Mouse (Mus musculus): ENCODE measurements around the gene Atp11c. TPM values are rescaled to one million over a fixed set of nuclear protein-coding genes. Genes with fewer than 3 reads are reported as not detected.

Gene Atp11c
- total RNA-seq, 2 experiments from 2014 or later = 8.2 to 8.9 TPM

DNA sequence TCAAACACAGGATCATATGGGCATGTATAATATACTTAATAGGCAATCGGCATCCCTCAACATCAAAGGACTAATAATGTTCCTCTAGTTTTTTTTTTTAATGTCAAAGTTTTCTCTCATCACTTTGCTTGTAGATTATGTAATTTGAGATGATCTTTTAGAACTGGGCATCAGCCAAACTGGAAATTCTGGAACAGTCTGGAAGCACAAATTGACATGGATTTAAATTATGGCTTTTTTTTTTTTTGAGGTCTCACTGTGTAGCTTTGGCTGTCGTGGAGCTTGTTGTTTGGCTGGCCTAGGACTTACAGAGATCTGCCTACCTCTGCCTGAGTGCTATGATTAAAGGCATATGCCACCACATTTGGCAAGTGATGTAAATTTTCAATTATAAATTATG is 210.8 kb downstream of the Atp11c start:
- no peak for DNase-seq (ENCODE audit: extremely low spot score in 1 of 2, low spot score in 2 of 2)
- intact Hi-C loops (cut with DNase I) = no loop called here
- H3K27ac ChIP-seq = no peak overlapping the region
- TF ChIP-seq CTCF (IDR thresholded peaks at IDR 0.05) = no peak
- no peak overlapping the region for H3K4me3 ChIP-seq

DNA sequence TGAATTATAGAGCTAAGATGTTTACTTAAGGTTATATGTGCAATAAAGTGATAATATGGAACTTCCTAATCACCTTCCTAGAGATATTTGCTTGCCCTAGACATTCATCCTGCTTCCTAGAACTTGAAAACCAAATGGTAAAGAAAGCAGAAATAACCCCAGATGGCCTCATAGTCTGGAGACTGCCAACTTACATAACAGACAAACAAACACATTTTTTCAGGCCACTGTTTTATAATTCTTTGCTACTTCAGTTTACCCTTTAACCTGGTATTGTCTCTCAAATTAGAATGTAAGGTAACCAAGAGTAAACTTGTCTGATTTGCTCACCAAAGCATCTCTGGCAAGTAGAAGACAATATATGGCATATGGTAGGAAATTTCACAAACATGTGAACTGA is 212.1 kb downstream of the Atp11c start:
- TF ChIP-seq CTCF (IDR thresholded peaks at IDR 0.05) = no peak
- no peak overlapping the region for H3K27ac ChIP-seq
- H3K4me3 ChIP-seq = no peak overlapping the region
- intact Hi-C loops (cut with DNase I) = no loop called here
- DNase-seq (ENCODE audit: extremely low spot score in 1 of 2, low spot score in 2 of 2) = no peak

DNA sequence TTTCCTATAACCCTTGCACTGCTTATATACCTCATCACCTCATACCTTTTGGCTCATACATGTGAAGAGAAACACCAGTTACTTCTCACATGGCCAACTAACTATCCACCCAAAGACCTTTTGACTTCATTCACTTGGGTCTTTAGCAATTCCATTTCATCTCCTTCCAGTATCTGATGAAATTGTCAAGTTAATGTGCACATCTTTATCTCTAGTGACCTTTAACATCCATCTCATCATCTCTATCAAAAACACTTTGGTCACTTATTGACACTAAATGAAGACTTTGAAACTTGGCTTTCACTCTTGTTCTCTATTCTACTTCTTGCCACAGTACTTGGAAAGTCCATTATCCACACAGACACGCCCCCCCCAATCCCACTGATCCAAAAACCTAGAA is 243.8 kb downstream of the Atp11c start:
- TF ChIP-seq CTCF (IDR thresholded peaks at IDR 0.05) = no peak
- Histone ChIP-seq H3K4me3 (no peak overlapping the region), H3K27ac (no peak overlapping the region)
- no peak for DNase-seq (ENCODE audit: extremely low spot score in 1 of 2, low spot score in 2 of 2)
- intact Hi-C loops (cut with DNase I) = no loop called here

DNA sequence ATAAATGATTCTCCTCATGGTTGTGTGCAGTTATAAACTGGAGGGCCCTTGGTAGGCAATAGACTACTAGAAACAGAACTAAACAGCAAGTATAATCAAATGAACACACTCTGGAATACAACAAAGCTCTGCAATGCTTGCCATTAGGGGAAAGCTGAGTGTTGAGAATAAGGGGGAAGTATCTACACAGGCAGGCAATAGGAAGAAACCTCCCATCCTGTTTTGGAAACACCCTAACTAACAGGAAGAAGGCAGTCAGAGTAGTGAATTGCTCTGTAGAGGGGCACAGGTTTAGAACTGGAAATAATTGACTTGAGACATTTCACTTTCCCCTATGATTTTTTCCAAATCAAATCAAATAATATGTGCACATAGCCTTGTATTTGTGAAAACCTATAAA is 247.1 kb downstream of the Atp11c start:
- Histone ChIP-seq H3K4me3 (no peak overlapping the region), H3K27ac (no peak overlapping the region)
- intact Hi-C loops (cut with DNase I) = no loop called here
- no peak for DNase-seq (ENCODE audit: extremely low spot score in 1 of 2, low spot score in 2 of 2)
- no peak for TF ChIP-seq CTCF (IDR thresholded peaks at IDR 0.05)

DNA sequence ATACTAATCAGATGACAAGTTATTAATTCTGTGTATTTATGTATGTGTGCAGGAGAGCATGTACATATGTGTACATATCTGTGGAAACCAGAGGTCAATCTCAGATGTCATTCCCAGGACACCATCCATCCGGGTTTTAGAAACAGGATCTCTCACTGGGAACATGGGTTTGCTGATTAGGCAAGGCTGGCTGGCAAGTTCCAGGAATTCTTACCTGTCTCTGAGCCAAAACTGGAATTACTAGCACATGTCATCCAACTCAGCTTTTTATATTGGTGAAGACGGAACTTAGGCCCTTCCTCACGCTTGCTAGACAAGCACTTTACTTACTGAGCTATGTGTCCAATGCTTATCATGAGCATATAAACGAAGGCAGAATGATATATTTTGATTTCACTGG is 247.5 kb downstream of the Atp11c start:
- Histone ChIP-seq H3K27ac (no peak overlapping the region), H3K4me3 (no peak overlapping the region)
- no peak for TF ChIP-seq CTCF (IDR thresholded peaks at IDR 0.05)
- intact Hi-C loops (cut with DNase I) = no loop called here
- DNase-seq (ENCODE audit: extremely low spot score in 1 of 2, low spot score in 2 of 2) = no peak

DNA sequence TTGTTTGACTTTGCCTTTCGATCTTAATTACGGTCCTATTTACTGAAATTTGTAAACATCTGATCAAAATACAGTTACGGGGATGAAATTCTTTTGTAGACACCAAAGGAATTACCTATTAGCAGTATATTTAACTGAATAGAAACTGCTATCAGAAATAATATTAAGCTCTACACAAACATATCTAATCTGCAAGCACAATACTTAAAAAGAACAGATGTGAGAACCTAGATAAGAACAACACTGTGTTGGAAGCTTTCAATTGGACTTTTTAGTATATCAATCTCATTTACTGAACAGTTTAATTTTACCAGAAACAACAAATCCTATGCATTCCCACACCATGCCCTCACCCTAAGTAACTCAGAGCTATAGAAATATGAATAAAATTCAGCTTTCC is 262.8 kb downstream of the Atp11c start:
- no peak overlapping the region for H3K4me3 ChIP-seq
- H3K27ac ChIP-seq = no peak overlapping the region
- intact Hi-C loops (cut with DNase I) = no loop called here
- no peak for DNase-seq (ENCODE audit: extremely low spot score in 1 of 2, low spot score in 2 of 2)
- TF ChIP-seq CTCF (IDR thresholded peaks at IDR 0.05) = no peak

DNA sequence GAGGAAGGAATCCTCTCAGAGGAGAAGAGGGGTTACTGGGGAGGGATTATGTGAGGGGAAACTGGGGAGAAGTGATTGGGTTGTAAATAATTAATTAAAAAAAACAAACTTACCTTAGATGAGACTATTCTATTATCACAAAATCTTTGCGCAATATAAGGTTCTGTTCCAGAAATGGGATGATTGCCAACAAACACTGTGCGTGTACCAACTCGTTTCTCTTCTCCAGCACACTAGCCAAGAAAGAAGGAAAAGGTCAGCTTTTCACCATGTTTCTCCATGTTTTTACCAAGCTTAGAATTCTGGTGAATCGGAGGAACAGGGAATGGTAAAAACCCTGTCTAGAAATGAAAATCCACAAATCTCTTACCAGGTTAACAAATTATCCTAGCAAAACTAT is 271.2 kb downstream of the Atp11c start:
- no peak overlapping the region for H3K27ac ChIP-seq
- no peak for DNase-seq (ENCODE audit: extremely low spot score in 1 of 2, low spot score in 2 of 2)
- TF ChIP-seq CTCF (IDR thresholded peaks at IDR 0.05) = no peak
- no peak overlapping the region for H3K4me3 ChIP-seq
- intact Hi-C loops (cut with DNase I) = no loop called here

DNA sequence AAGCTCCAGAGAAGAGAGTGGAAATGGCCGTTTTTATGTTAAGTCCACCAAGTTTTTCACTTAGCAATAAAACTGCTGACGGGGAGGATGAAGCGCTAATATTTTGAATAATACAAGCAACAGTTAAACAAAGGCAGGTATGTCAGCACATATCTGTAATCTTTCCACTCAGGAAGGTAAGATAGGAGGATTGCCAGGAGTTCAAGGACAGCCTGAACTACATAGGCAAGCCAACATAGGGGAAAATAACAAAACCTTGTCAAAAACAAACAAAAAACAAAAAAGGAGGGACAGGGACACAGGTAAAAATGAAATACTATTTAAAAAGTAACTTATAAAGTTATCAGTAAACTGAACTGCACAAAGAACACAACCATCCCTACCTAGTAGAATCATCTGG is 274.8 kb downstream of the Atp11c start:
- Histone ChIP-seq H3K27ac (no peak overlapping the region), H3K4me3 (no peak overlapping the region)
- DNase-seq (ENCODE audit: extremely low spot score in 1 of 2, low spot score in 2 of 2) = no peak
- intact Hi-C loops (cut with DNase I) = no loop called here
- TF ChIP-seq CTCF (IDR thresholded peaks at IDR 0.05) = no peak

DNA sequence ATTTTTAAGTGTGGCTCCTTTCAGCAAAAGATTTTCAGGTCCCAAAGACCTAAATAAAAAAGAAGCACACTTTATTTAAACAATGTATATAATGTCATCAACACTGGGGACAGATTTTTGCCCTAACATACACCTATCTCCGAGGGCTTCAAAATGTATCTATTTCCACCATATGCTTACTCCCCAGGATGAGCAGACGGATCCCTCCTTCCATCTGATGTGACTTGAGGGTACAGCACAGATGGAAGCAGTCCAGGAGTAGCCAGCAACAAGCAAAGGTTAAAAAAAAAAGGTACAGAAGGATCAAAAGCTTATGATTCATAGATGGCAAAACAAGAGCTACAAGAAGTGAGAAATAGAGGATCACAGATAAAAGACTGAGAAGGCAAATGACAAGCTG is 300.2 kb downstream of the Atp11c start:
- DNase-seq (ENCODE audit: extremely low spot score in 1 of 2, low spot score in 2 of 2) = no peak
- Histone ChIP-seq H3K27ac (no peak overlapping the region), H3K4me3 (no peak overlapping the region)
- intact Hi-C loops (cut with DNase I) = no loop called here
- TF ChIP-seq CTCF (IDR thresholded peaks at IDR 0.05) = no peak

DNA sequence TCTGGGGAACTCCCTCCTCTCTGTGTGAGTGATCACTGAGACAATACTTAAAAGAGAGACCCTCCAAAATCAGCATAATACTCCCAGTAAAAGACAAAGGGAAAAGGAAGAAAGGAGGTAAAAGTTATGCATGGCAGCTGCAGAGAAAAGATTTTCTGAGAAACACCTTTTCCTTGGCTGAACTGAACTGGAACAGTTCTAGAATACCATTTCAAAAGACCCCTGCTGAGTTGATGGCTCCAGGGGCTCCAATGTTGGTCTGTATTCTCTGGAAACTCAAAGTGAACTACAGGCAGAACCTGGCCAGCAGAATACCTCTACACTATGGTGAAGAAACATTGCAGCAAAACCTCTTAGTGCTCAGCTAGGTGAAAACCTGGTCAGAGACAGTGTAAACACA is 337.2 kb downstream of the Atp11c start:
- TF ChIP-seq CTCF (IDR thresholded peaks at IDR 0.05) = no peak
- Histone ChIP-seq H3K27ac (no peak overlapping the region), H3K4me3 (no peak overlapping the region)
- intact Hi-C loops (cut with DNase I) = no loop called here
- no peak for DNase-seq (ENCODE audit: extremely low spot score in 1 of 2, low spot score in 2 of 2)

DNA sequence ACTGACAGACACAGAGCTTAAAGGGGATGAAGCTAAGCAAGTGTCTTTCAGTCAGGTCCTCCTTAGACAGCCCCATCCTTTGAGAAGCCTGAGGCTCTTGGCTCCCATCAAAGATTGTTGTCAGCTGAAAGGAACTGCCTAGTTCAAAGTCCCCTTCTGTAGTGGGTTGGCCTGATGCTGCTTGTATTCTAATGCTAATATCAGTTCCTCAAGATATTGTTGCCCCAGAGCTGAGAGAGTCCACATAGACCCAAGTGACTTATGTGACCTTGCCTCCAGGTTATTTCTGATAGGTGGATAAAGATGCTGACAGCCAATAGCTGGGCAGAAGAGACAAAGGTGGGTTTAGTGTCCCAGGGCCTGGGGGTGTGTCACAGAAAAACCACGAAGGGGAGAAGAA is 404.8 kb downstream of the Atp11c start:
- intact Hi-C loops (cut with DNase I) = no loop called here
- TF ChIP-seq CTCF (IDR thresholded peaks at IDR 0.05) = no peak
- no peak overlapping the region for H3K4me3 ChIP-seq
- H3K27ac ChIP-seq = no peak overlapping the region
- DNase-seq (ENCODE audit: extremely low spot score in 1 of 2, low spot score in 2 of 2) = no peak

DNA sequence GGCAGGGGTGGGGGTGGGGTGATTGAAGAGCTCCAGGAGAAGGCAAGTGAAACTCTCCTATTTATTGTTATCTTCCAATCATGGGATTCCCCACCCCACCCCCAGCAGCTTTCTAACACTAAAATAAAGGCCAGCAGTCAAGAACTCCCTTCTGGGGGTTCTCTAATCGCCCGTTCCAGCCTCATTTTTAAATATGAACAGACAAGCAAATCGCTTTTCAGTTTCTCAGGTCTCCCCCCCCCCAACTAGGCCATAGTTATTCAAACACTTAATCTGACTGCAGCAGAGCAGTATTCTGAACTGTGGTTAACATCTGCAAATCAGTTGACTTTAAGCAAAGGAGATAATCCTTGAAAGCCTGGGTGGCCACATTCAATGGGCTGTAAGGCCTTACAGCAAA is 409.9 kb downstream of the Atp11c start:
- DNase-seq (ENCODE audit: extremely low spot score in 1 of 2, low spot score in 2 of 2) = no peak
- no peak for TF ChIP-seq CTCF (IDR thresholded peaks at IDR 0.05)
- Histone ChIP-seq H3K4me3 (no peak overlapping the region), H3K27ac (no peak overlapping the region)
- intact Hi-C loops (cut with DNase I) = no loop called here

DNA sequence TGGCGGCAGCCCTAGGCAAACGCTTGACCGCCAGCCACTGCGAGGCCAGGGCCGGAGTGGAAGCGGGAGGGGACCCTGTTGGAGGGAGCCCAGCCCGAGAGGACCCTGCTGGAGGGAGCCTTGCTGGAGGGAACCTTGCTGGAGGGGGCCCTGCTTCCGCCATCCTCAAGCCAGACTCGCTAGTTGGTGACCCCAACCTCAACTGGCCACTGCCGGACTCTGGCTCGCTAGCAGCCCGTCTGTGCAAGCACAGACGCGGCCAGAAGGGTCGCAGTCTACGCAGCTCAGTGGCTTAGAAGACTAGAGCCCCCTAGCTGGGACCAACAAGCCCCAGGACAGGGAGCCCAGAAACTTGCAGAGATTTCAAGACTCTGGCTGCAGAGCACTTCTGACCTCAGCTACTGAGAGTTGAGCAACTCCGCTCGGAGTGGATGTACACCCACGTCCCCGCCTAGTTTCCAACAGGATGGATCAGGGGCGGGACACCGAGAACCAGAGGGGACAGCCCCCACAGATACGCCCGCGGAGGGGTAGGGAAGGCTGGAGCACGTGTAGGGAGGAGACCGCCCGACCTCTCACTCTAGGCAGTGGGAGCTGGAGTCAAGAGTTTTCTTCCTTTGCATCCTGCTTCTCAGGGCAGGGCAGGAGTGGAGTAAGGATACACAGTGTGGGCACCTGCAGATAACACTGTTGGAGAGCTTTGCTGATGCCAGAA is 413.6 kb downstream of the Atp11c start, which contains the start of gene Mcf2:
Gene Mcf2, minus strand, starts transcription at position 346 of the 715 bp plus-strand sequence.
- intact Hi-C loops (cut with DNase I) = no loop called here
- Histone ChIP-seq H3K4me3 (peak within 1 kb of the TSS; percentile 25), H3K27ac (no peak within 1 kb of the TSS)
- DNase-seq (ENCODE audit: extremely low spot score in 1 of 2, low spot score in 2 of 2) = no peak
- TF ChIP-seq CTCF (IDR thresholded peaks at IDR 0.05) = no peak
